Mouse (Mus musculus): Measurements from ENCODE around the gene Dcxr. TPM values are rescaled to one million over a fixed set of nuclear protein-coding genes. Genes with fewer than 3 reads are reported as not detected.
"Not testable (repeated sequence)": the region's sequence is repeated elsewhere in the genome, so short reads cannot be mapped to it uniquely, and the experiment has no call there.

Dcxr gene
- polyA plus RNA-seq, 1 experiment from 2014 or later = 12.4 TPM

GRCm38 (mm10) chr11:120731858-120732680 lies 5.0 kb upstream of the Dcxr start, which contains the start of gene Cbr2:
Cbr2 (minus strand) TSS chr11:120732114.
- no peaks in the 10 kb centered on the region for H3K9me3 ChIP-seq (ENCODE audit: control insufficient read depth, low read length)
- 80% methylated on average over 12 of the region's 12 CpGs for WGBS
- H3K4me2 ChIP-seq = no peak within 1 kb of the TSS
- H3K4me3 ChIP-seq (ENCODE audit: low read depth, low read length) = no peak within 1 kb of the TSS
- no peaks in the 10 kb centered on the region for H3K4me1 ChIP-seq (ENCODE audit: control insufficient read depth, insufficient read depth, low read length)
- no peaks in the 10 kb centered on the region for H3K36me3 ChIP-seq (ENCODE audit: control insufficient read depth, insufficient read depth, low read length)
- ATAC-seq (ENCODE audit: low FRiP score) (no peak), DNase-seq (ENCODE audit: low spot score, missing footprints) (no peak)
- no peak within 1 kb of the TSS for H3K27ac ChIP-seq (ENCODE audit: low read depth, low read length)
- H3K27me3 ChIP-seq (ENCODE audit: control insufficient read depth, insufficient read depth, low read length) = 0 out of 2 replicates have a peak, but pooled peaks cover 2% of the 10 kb centered on the region
- no peak within 1 kb of the TSS for H3K9ac ChIP-seq (ENCODE audit: low read length)

DNA sequence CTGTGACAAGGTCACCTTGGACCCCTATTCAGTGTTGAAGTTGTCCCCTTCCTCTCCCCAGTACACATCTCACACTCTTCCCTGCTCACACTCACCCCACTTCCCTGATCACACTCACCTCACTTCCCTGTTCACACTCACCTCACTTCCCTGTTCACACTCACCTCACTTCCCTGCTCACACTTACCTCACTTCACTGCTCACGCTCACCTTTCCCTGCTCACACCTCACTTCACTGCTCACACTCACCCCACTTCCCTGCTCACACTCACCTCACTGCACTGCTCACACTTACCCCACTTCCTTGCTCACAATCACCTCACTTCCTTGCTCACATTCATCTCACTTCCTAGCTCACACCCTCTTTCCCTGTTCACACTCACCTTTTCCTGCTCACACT lies 4.3 kb upstream of the Dcxr start:
- H3K4me2 ChIP-seq = no peak overlapping the region
- H3K36me3 ChIP-seq (ENCODE audit: control insufficient read depth, insufficient read depth, low read length) = no peaks in the 10 kb centered on the region
- H3K27me3 ChIP-seq (ENCODE audit: control insufficient read depth, insufficient read depth, low read length) = 0 out of 2 replicates have a peak, but pooled peaks cover 2% of the 10 kb centered on the region
- no peak overlapping the region for H3K27ac ChIP-seq (ENCODE audit: low read depth, low read length)
- peaks cover 3% of the 10 kb centered on the region; the same call in 1 of the 2 replicates for H3K4me1 ChIP-seq (ENCODE audit: control insufficient read depth, insufficient read depth, low read length)
- no peak overlapping the region for H3K4me3 ChIP-seq (ENCODE audit: low read depth, low read length)
- H3K9ac ChIP-seq (ENCODE audit: low read length) = no peak overlapping the region
- 97% methylated on average over 1 of the region's 1 CpGs for WGBS
- no peak for ATAC-seq (ENCODE audit: low FRiP score)
- H3K9me3 ChIP-seq (ENCODE audit: control insufficient read depth, low read length) = no peaks in the 10 kb centered on the region
- DNase-seq (ENCODE audit: low spot score, missing footprints) = no peak

DNA sequence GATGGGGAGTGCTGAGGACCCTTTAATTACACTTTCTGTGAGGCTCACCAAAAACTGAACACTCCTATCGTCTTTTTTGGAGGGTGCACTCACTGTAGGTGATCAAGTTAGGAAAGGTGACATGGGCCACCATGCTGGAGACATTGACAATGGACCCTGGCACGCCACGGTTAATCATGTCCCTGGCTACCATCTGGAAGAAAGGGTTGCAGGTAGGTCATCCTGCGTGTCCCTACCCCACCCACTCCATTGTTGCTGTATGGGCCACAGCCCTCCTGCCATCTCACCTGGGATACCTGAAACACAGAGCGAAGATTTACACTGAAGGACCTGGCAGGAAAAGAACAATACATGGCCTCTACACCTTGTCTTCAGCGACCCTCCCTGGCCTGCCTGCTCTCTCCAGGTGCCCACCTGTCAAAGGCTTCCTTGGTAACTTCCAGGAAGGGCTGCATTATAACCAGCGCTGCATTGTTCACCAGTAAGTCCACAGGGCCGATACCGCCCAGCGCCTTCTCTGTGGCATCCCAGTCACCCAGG lies 3.3 kb upstream of the Dcxr start:
- WGBS = 87% methylated on average over 10 of the region's 10 CpGs
- DNase-seq (ENCODE audit: low spot score, missing footprints) (peak; percentile 33), ATAC-seq (ENCODE audit: low FRiP score) (no peak)
- H3K36me3 ChIP-seq (ENCODE audit: control insufficient read depth, insufficient read depth, low read length) = no peaks in the 10 kb centered on the region
- peaks cover 3% of the 10 kb centered on the region; the same call in 1 of the 2 replicates for H3K4me1 ChIP-seq (ENCODE audit: control insufficient read depth, insufficient read depth, low read length)
- no peak overlapping the region for H3K27ac ChIP-seq (ENCODE audit: low read depth, low read length)
- no peak overlapping the region for H3K9ac ChIP-seq (ENCODE audit: low read length)
- H3K27me3 ChIP-seq (ENCODE audit: control insufficient read depth, insufficient read depth, low read length) = peaks cover 8% of the 10 kb centered on the region; the same call in 1 of the 2 replicates
- H3K4me2 ChIP-seq = no peak overlapping the region
- H3K4me3 ChIP-seq (ENCODE audit: low read depth, low read length) = no peak overlapping the region
- H3K9me3 ChIP-seq (ENCODE audit: control insufficient read depth, low read length) = no peaks in the 10 kb centered on the region

- ATAC-seq (ENCODE audit: low FRiP score); H3K4me3 ChIP-seq (ENCODE audit: low read depth, low read length); H3K27ac ChIP-seq (ENCODE audit: low read depth, low read length); H3K4me1 ChIP-seq (ENCODE audit: control insufficient read depth, insufficient read depth, low read length); H3K27me3 ChIP-seq (ENCODE audit: control insufficient read depth, insufficient read depth, low read length); H3K9me3 ChIP-seq (ENCODE audit: control insufficient read depth, low read length); H3K36me3 ChIP-seq (ENCODE audit: control insufficient read depth, insufficient read depth, low read length); H3K9ac ChIP-seq (ENCODE audit: low read length): not testable (repeated sequence)
- 3% methylated on average over 17 of the region's 21 CpGs for WGBS
- DNase-seq (ENCODE audit: low spot score, missing footprints) = peak; percentile 91
- H3K4me2 ChIP-seq = peak overlapping the region; percentile 25
Observed at GRCm38 (mm10) chr11:120729432-120730050, 2.5 kb upstream of the Dcxr start.

GRCm38 (mm10) chr11:120728530-120729240 lies 1.6 kb upstream of the Dcxr start:
- H3K9me3 ChIP-seq (ENCODE audit: control insufficient read depth, low read length) = no peaks in the 10 kb centered on the region
- H3K36me3 ChIP-seq (ENCODE audit: control insufficient read depth, insufficient read depth, low read length) = no peaks in the 10 kb centered on the region
- no peak overlapping the region for H3K4me2 ChIP-seq
- ATAC-seq (ENCODE audit: low FRiP score) (no peak), DNase-seq (ENCODE audit: low spot score, missing footprints) (no peak)
- peaks cover 8% of the 10 kb centered on the region; the same call in 1 of the 2 replicates for H3K27me3 ChIP-seq (ENCODE audit: control insufficient read depth, insufficient read depth, low read length)
- no peak overlapping the region for H3K9ac ChIP-seq (ENCODE audit: low read length)
- WGBS = 68% methylated on average over 11 of the region's 11 CpGs
- H3K4me3 ChIP-seq (ENCODE audit: low read depth, low read length) = no peak overlapping the region
- no peak overlapping the region for H3K27ac ChIP-seq (ENCODE audit: low read depth, low read length)
- H3K4me1 ChIP-seq (ENCODE audit: control insufficient read depth, insufficient read depth, low read length) = peaks cover 3% of the 10 kb centered on the region; the same call in 1 of the 2 replicates

DNA sequence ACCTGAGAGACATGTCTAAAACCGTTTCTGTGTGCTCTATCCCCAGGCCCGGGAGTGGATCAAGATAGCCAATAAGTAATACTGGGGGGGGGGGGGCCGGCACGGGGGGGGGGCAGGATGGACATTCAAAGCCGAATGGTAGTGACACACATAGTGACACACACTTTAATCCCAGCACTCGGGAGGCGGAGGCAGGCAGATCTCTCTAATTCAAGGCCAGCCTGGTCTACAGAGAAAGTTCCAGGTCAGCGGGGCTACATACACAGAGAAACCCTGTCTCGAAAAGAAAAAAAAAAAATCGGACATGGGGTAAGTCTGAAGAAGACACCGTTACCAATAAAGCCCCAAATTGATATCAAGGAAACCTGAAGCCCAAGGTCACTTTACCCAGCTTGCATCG lies 483 bp upstream of the Dcxr start:
- no peaks in the 10 kb centered on the region for H3K36me3 ChIP-seq (ENCODE audit: control insufficient read depth, insufficient read depth, low read length)
- peak; percentile 11; the same call in 1 of the 2 replicates for ATAC-seq (ENCODE audit: low FRiP score)
- peaks cover 10% of the 10 kb centered on the region; the same call in 1 of the 2 replicates for H3K27me3 ChIP-seq (ENCODE audit: control insufficient read depth, insufficient read depth, low read length)
- H3K9ac ChIP-seq (ENCODE audit: low read length) = no peak overlapping the region
- 54% methylated on average over 12 of the region's 12 CpGs for WGBS
- H3K4me2 ChIP-seq = no peak overlapping the region
- no peak overlapping the region for H3K4me3 ChIP-seq (ENCODE audit: low read depth, low read length)
- no peaks in the 10 kb centered on the region for H3K9me3 ChIP-seq (ENCODE audit: control insufficient read depth, low read length)
- no peak for DNase-seq (ENCODE audit: low spot score, missing footprints)
- no peak overlapping the region for H3K27ac ChIP-seq (ENCODE audit: low read depth, low read length)
- H3K4me1 ChIP-seq (ENCODE audit: control insufficient read depth, insufficient read depth, low read length) = peaks cover 3% of the 10 kb centered on the region; the same call in 1 of the 2 replicates

DNA sequence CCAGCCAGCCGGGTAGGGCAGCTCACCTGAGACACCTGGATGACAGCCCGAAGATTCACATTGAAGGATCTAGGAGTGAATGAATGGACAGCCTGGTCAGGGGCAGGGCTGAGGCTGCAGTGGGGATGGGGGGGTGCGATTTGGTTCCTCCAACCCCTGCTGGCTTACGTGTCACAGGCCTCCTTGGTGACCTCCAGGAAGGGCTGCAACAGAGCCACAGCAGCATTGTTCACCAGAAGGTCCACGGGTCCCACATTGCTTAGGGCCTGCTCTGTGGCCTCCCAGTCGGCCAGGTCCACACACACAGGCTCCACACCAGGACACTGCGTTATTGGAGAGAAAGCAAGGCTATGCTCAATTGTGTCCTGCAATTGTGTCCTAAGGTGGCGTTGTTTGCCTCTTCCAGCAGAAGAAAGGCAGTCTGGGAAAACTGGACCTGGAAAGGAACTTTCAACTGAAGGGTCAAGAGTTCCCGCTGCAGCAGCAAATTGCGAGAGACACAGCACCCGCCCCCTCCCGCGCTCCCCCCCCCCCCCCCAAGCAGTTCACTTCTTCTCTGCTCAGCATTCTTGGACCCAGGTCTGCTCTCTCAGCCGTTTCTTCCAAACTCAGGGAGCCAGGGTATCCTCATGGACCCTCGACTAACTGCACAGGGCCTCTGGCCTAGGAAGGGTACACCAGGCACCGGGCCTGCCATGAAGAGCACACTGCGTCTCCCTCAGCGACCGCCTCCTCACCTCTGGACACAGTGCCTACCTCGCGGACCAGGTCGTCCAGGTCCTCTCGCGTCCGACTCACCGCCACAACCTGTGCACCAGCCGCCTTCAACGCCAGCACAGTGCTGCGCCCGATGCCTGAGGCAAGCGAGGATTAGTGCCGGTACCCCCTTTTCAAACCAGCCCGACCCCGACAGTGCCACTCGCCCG lies 575 bp downstream of the Dcxr start:
- H3K27me3 ChIP-seq (ENCODE audit: control insufficient read depth, insufficient read depth, low read length) = peaks cover 20% of the 10 kb centered on the region; the same call in 1 of the 2 replicates
- peaks cover 11% of the 10 kb centered on the region for H3K4me1 ChIP-seq (ENCODE audit: control insufficient read depth, insufficient read depth, low read length)

GRCm38 (mm10) chr11:120723509-120723908 lies 3.6 kb downstream of the Dcxr start:
- WGBS = 90% methylated on average over 7 of the region's 7 CpGs
- Histone ChIP-seq H3K4me3 (ENCODE audit: low read depth, low read length) (no peak overlapping the region), H3K9ac (ENCODE audit: low read length) (no peak overlapping the region), H3K9me3 (ENCODE audit: control insufficient read depth, low read length) (no peaks in the 10 kb centered on the region), H3K4me1 (ENCODE audit: control insufficient read depth, insufficient read depth, low read length) (peaks cover 15% of the 10 kb centered on the region), H3K36me3 (ENCODE audit: control insufficient read depth, insufficient read depth, low read length) (peaks cover 6% of the 10 kb centered on the region), H3K27me3 (ENCODE audit: control insufficient read depth, insufficient read depth, low read length) (peaks cover 22% of the 10 kb centered on the region; the same call in 1 of the 2 replicates), H3K4me2 (no peak overlapping the region), H3K27ac (ENCODE audit: low read depth, low read length) (no peak overlapping the region)
- DNase-seq (ENCODE audit: low spot score, missing footprints) (no peak), ATAC-seq (ENCODE audit: low FRiP score) (no peak)

More for the DNA sequence above, 575 bp downstream of the Dcxr start:
- H3K4me3 ChIP-seq (ENCODE audit: low read depth, low read length) = peak overlapping the region; percentile 54
- DNase-seq (ENCODE audit: low spot score, missing footprints) = no peak
- 18% methylated on average over 36 of the region's 36 CpGs for WGBS
- no peak overlapping the region for H3K27ac ChIP-seq (ENCODE audit: low read depth, low read length)
- peak overlapping the region; percentile 57; the same call in 1 of the 2 replicates for H3K9ac ChIP-seq (ENCODE audit: low read length)
- peak overlapping the region; percentile 65 for H3K4me2 ChIP-seq
- no peaks in the 10 kb centered on the region for H3K36me3 ChIP-seq (ENCODE audit: control insufficient read depth, insufficient read depth, low read length)
- peak; percentile 43 for ATAC-seq (ENCODE audit: low FRiP score)
- H3K9me3 ChIP-seq (ENCODE audit: control insufficient read depth, low read length) = no peaks in the 10 kb centered on the region

All from midbrain, embryonic 11.5 days (tissue).